Mouse (Mus musculus): ENCODE measurements around the gene Hist1h3c.
"Not testable (repeated sequence)": the region's sequence is repeated elsewhere in the genome, so short reads cannot be mapped to it uniquely, and the experiment has no call there.

Hist1h3c gene

GRCm38 (mm10) chr13:23739069-23739921 lies 6.1 kb downstream of the Hist1h3c start:
- peak; percentile 93 for DNase-seq

- peak; percentile 95 for DNase-seq
These were observed 6.7 kb downstream of the Hist1h3c start, which contains the start of gene Hist1h1c for GRCm38 (mm10) chr13:23738677-23739068. Hist1h1c (plus strand) TSS chr13:23738808.

- DNase-seq: peak; percentile 49
These were observed 7.4 kb downstream of the Hist1h3c start for GRCm38 (mm10) chr13:23738041-23738440.

GRCm38 (mm10) chr13:23737091-23737490 lies 8.3 kb downstream of the Hist1h3c start:
- DNase-seq: no peak

- DNase-seq: peak; percentile 70
These were observed 13.1 kb downstream of the Hist1h3c start for GRCm38 (mm10) chr13:23732156-23732804.

GRCm38 (mm10) chr13:23730479-23730878 lies 14.9 kb downstream of the Hist1h3c start:
- DNase-seq: no peak

GRCm38 (mm10) chr13:23729706-23730105 lies 15.7 kb downstream of the Hist1h3c start:
- no peak for DNase-seq

- no peak for DNase-seq
These were observed 16.2 kb downstream of the Hist1h3c start for GRCm38 (mm10) chr13:23729192-23729525.

GRCm38 (mm10) chr13:23728472-23729191 lies 16.8 kb downstream of the Hist1h3c start:
- DNase-seq: no peak

- DNase-seq: no peak
These were observed 20.2 kb downstream of the Hist1h3c start for GRCm38 (mm10) chr13:23725213-23725612.

GRCm38 (mm10) chr13:23724239-23724638 lies 21.2 kb downstream of the Hist1h3c start:
- DNase-seq: no peak

- not testable (repeated sequence) for DNase-seq
These were observed 27.7 kb downstream of the Hist1h3c start for GRCm38 (mm10) chr13:23717593-23718245.

GRCm38 (mm10) chr13:23717176-23717575 lies 28.2 kb downstream of the Hist1h3c start:
- DNase-seq: no peak

- no peak for DNase-seq
These were observed 28.9 kb downstream of the Hist1h3c start for GRCm38 (mm10) chr13:23716261-23717042.

- DNase-seq: peak; percentile 67
These were observed 34.9 kb downstream of the Hist1h3c start, which contains the start of gene Hfe for GRCm38 (mm10) chr13:23710374-23711089. Hfe (minus strand) TSS chr13:23710854.

GRCm38 (mm10) chr13:23709714-23710373 lies 35.6 kb downstream of the Hist1h3c start:
- peak; percentile 37 for DNase-seq

- DNase-seq: no peak
These were observed 36.7 kb downstream of the Hist1h3c start for GRCm38 (mm10) chr13:23708654-23709053.

- no peak for DNase-seq
These were observed 37.4 kb downstream of the Hist1h3c start for GRCm38 (mm10) chr13:23708041-23708440.

- no peak for DNase-seq
These were observed 38.6 kb downstream of the Hist1h3c start for GRCm38 (mm10) chr13:23706771-23707170.

GRCm38 (mm10) chr13:23705751-23706356 lies 39.5 kb downstream of the Hist1h3c start:
- DNase-seq: no peak
